Mouse (Mus musculus) Muller cell, postnatal 12 days (primary cell): ENCODE measurements around the gene Fkbpl.

Experiments
- DNase-seq: peaks from one replicate; pipeline ENCODE4 v3.0.0-alpha.2; 2015; ENCODE audit errors: inconsistent ontology term

The Fkbpl gene

GRCm38 (mm10) chr17:34648141-34648890, 3.8 kb downstream of the Fkbpl start:
- DNase-seq: no peak

GRCm38 (mm10) chr17:34649106-34649864, 4.7 kb downstream of the Fkbpl start:
- no peak for DNase-seq

- DNase-seq: no peak
Observed at GRCm38 (mm10) chr17:34650781-34651180, 6.2 kb downstream of the Fkbpl start.

GRCm38 (mm10) chr17:34651507-34652221, 7.1 kb downstream of the Fkbpl start:
- peak; percentile 54 for DNase-seq

- DNase-seq: no peak
Observed at GRCm38 (mm10) chr17:34652546-34652945, 8.0 kb downstream of the Fkbpl start.

- DNase-seq: no peak
Observed at GRCm38 (mm10) chr17:34652985-34653384, 8.4 kb downstream of the Fkbpl start.

- peak; percentile 33 for DNase-seq
Observed at GRCm38 (mm10) chr17:34653746-34654285, 9.3 kb downstream of the Fkbpl start.

GRCm38 (mm10) chr17:34654392-34654791, 9.8 kb downstream of the Fkbpl start:
- no peak for DNase-seq

GRCm38 (mm10) chr17:34655160-34655559, 10.6 kb downstream of the Fkbpl start:
- no peak for DNase-seq

GRCm38 (mm10) chr17:34655581-34655991, 11.0 kb downstream of the Fkbpl start:
- DNase-seq: peak; percentile 97

GRCm38 (mm10) chr17:34656666-34657065, 12.1 kb downstream of the Fkbpl start:
- DNase-seq: no peak

GRCm38 (mm10) chr17:34657271-34657670, 12.7 kb downstream of the Fkbpl start:
- no peak for DNase-seq

- DNase-seq: no peak
Observed at GRCm38 (mm10) chr17:34658145-34658544, 13.6 kb downstream of the Fkbpl start.

GRCm38 (mm10) chr17:34658591-34658990, 14.0 kb downstream of the Fkbpl start:
- DNase-seq: no peak

GRCm38 (mm10) chr17:34659181-34659896, 14.8 kb downstream of the Fkbpl start:
- DNase-seq: peak; percentile 36

GRCm38 (mm10) chr17:34659897-34660214, 15.3 kb downstream of the Fkbpl start:
- DNase-seq: no peak

GRCm38 (mm10) chr17:34660259-34660820, 15.8 kb downstream of the Fkbpl start:
- no peak for DNase-seq

- peak; percentile 62 for DNase-seq
Observed at GRCm38 (mm10) chr17:34661121-34661591, 16.6 kb downstream of the Fkbpl start.

GRCm38 (mm10) chr17:34662468-34662867, 17.9 kb downstream of the Fkbpl start:
- no peak for DNase-seq

GRCm38 (mm10) chr17:34662978-34663377, 18.4 kb downstream of the Fkbpl start:
- no peak for DNase-seq

GRCm38 (mm10) chr17:34663558-34663957, 19.0 kb downstream of the Fkbpl start:
- no peak for DNase-seq
